Mouse (Mus musculus) MEL (cell line): ENCODE data around the gene Prkcb.

ENCODE experiments used
- JUND ChIP-seq: IDR thresholded peaks from 2 replicates; pipeline ENCODE4 v1.6.1; 2011; ENCODE audit warnings: low read depth, mild to moderate bottlenecking, improper control_type of control experiment, low read length
- POLR2A ChIP-seq, 2 experiments: IDR thresholded peaks; 2 replicates each; pipeline ENCODE4 v1.6.1; 2011 to 2012; ENCODE audit warnings: low read length in 2 of 2, mild to moderate bottlenecking in 2 of 2, control low read depth in 1 of 2, improper control_type of control experiment in 1 of 2, low read depth in 1 of 2, moderate library complexity in 1 of 2; ENCODE audit not compliant: control insufficient read depth in 1 of 2, insufficient read depth in 1 of 2, poor library complexity in 1 of 2

GRCm38 (mm10) chr7:122260055-122260602, 28.4 kb upstream of the Prkcb start:
- TF ChIP-seq POLR2A (IDR thresholded peaks at IDR 0.05; ENCODE audit: control insufficient read depth in 1 of 2, insufficient read depth in 1 of 2, low read depth in 1 of 2, low read length in 2 of 2, poor library complexity in 1 of 2) = no peak
- TF ChIP-seq JUND = no peak
